Mouse (Mus musculus): ENCODE data around the gene B3gnt9.

GRCm38 (mm10) chr8:105295895-105296573 lies 41.1 kb upstream of the B3gnt9 start, which contains the start of gene Exoc3l:
- TF ChIP-seq POLR2A (IDR thresholded peaks at IDR 0.05; ENCODE audit: extremely low read depth, insufficient read depth, low read length) (0 out of 2 replicates have a peak, but pooled peaks have one; percentile 11), CTCF (IDR thresholded peaks at IDR 0.05; ENCODE audit: low read depth, low read length) (no peak)

Measured in liver, adult 2 months (tissue).